Mouse (Mus musculus) brain, adult 10 weeks (tissue): ENCODE measurements around the gene Mrps18a. TPM values are rescaled to one million over a fixed set of nuclear protein-coding genes. Genes with fewer than 3 reads are reported as not detected.

Experiments
- polyA plus RNA-seq: library from polyadenylated mRNA; stranded (reverse); fragments of 350-450 nt; fragmentation: Illumina TruSeq; extraction: RNeasy Lipid Tissue Mini Kit (QIAGEN cat#74804); gene quantifications from one replicate; pipeline ENCODE4 v1.2.3, GENCODE M21; 2015; ENCODE audit warnings: low read depth, low replicate concordance

Gene Mrps18a
- polyA plus RNA-seq: 130 TPM

GRCm38 (mm10) chr17:46110402-46111289 lies at the start of gene Mrps18a:
Mrps18a (plus strand) TSS chr17:46110986.

GRCm38 (mm10) chr17:46143578-46144423 lies 33.0 kb downstream of the Mrps18a start, which contains the start of gene Rsph9:
Rsph9 (minus strand) TSS chr17:46144216.

GRCm38 (mm10) chr17:46152847-46153782 lies 42.3 kb downstream of the Mrps18a start, which contains the start of gene Mad2l1bp:
Mad2l1bp (minus strand) TSS chr17:46153553.

GRCm38 (mm10) chr17:46160686-46161085 lies 49.9 kb downstream of the Mrps18a start, which contains the start of gene Gtpbp2:
Gtpbp2 (plus strand) TSS chr17:46161032.

Other genes with a start within 250 kb of the Mrps18a start
- 101 TPM for gene Vegfa, start 78.6 kb upstream of the Mrps18a start, polyA plus RNA-seq
- gene Rsph9, start 33.2 kb downstream of the Mrps18a start, polyA plus RNA-seq: 23.4 TPM
- gene Mad2l1bp, start 42.6 kb downstream of the Mrps18a start, polyA plus RNA-seq: 16.5 TPM
- 86.9 TPM for gene Gtpbp2, start 50.0 kb downstream of the Mrps18a start, polyA plus RNA-seq
- gene Polh, start 91.7 kb downstream of the Mrps18a start, polyA plus RNA-seq: 3.9 TPM
- gene Xpo5, start 91.8 kb downstream of the Mrps18a start, polyA plus RNA-seq: 28.6 TPM
- gene Polr1c, start 137.1 kb downstream of the Mrps18a start, polyA plus RNA-seq: 41.5 TPM
- 66.5 TPM for gene Yipf3, start 137.1 kb downstream of the Mrps18a start, polyA plus RNA-seq
- 44.4 TPM for gene Lrrc73, start 142.5 kb downstream of the Mrps18a start, polyA plus RNA-seq
- 31.4 TPM for gene Tjap1, start 172.0 kb downstream of the Mrps18a start, polyA plus RNA-seq
- gene Dlk2, start 186.4 kb downstream of the Mrps18a start, polyA plus RNA-seq: 36.9 TPM
- 5.0 TPM for gene Abcc10, start 217.4 kb downstream of the Mrps18a start, polyA plus RNA-seq